In genomic region chr6:86523242-86523754, GRCm38 (mm10) we compare ENCODE assay signal across 8 mouse cellular contexts. TPM values are rescaled to one million over a fixed set of nuclear protein-coding genes. Genes with fewer than 3 reads are reported as not detected.
DNase-seq lines count a peak whose midpoint lies in the region; ATAC-seq and TF ChIP-seq lines count a peak whose summit lies in the region.

No protein-coding gene starts in this region.

- H3K9ac ChIP-seq in heart, embryonic 11.5 days (ENCODE audit: low read depth, low read length), result peak overlapping the region; percentile 95
- peak overlapping the region; percentile 99 for H3K9ac ChIP-seq in forebrain, embryonic 13.5 days
- H3K9ac ChIP-seq in liver, embryonic 14.5 days (replicated peaks), result peak overlapping the region; percentile 96

- intact Hi-C loops in gastrocnemius, postnatal 14 days (cut with DNase I; ENCODE audit: low total_unique reads), result loop anchor here (5.0 kb wide), 1 partner anchor 36 kb away; no protein-coding TSS in a partner anchor

- H3K36me3 ChIP-seq in heart, embryonic 11.5 days (ENCODE audit: control insufficient read depth, insufficient read depth, low read length), result no peaks in the 10 kb centered on the region
- peaks cover 38% of the 10 kb centered on the region for H3K36me3 ChIP-seq in E14TG2a.4 (ENCODE audit: insufficient read depth, low read length)
- H3K36me3 ChIP-seq in forebrain, embryonic 13.5 days (ENCODE audit: poor library complexity, severe bottlenecking), result peaks cover 15% of the 10 kb centered on the region; the same call in 1 of the 2 replicates
- peaks cover 15% of the 10 kb centered on the region for H3K36me3 ChIP-seq in liver, embryonic 14.5 days (replicated peaks; ENCODE audit: control insufficient read depth, insufficient read depth, low read depth)

- peak overlapping the region; percentile 89 for H3K27ac ChIP-seq in heart, embryonic 11.5 days (ENCODE audit: low read depth, low read length)
- peak overlapping the region; percentile 92 for H3K27ac ChIP-seq in forebrain, embryonic 13.5 days
- peak overlapping the region; percentile 56 for H3K27ac ChIP-seq in liver, embryonic 14.5 days

- no peak for TF ChIP-seq EP300 in liver, embryonic 14.5 days (IDR thresholded peaks at IDR 0.05; ENCODE audit: low read depth)

- 29% methylated on average over 3 of the region's 3 CpGs for WGBS in heart, embryonic 11.5 days (ENCODE audit: insufficient replicate concordance)
- 34% methylated on average over 3 of the region's 3 CpGs for WGBS in forebrain, embryonic 13.5 days
- WGBS in liver, embryonic 14.5 days (ENCODE audit: insufficient replicate concordance), result 42% methylated on average over 3 of the region's 3 CpGs

- no peak for TF ChIP-seq CTCF in E14TG2a.4 (conservative IDR thresholded peaks at IDR 0.05; ENCODE audit: low read length)
- TF ChIP-seq CTCF in liver, embryonic 14.5 days (IDR thresholded peaks at IDR 0.05; ENCODE audit: low read depth), result no peak

- H3K4me3 ChIP-seq in heart, embryonic 11.5 days (ENCODE audit: low read depth, low read length), result peak overlapping the region; percentile 99
- H3K4me3 ChIP-seq in E14TG2a.4 (replicated peaks; ENCODE audit: low read length), result peak overlapping the region; percentile 97
- peak overlapping the region; percentile 100 for H3K4me3 ChIP-seq in forebrain, embryonic 13.5 days
- peak overlapping the region; percentile 76 to 88 for H3K4me3 ChIP-seq in liver, embryonic 14.5 days (ENCODE audit: insufficient read depth in 1 of 2, low read depth in 2 of 2, low read length in 2 of 2)

- ATAC-seq in heart, embryonic 11.5 days (replicated peaks; ENCODE audit: insufficient number of reproducible peaks, low FRiP score, low TSS enrichment), result no peak
- ATAC-seq in forebrain, embryonic 13.5 days, result no peak
- no peak for ATAC-seq in liver, embryonic 14.5 days (ENCODE audit: insufficient read depth)

- peak overlapping the region; percentile 83 for H3K4me2 ChIP-seq in heart, embryonic 11.5 days
- peak overlapping the region; percentile 93 for H3K4me2 ChIP-seq in forebrain, embryonic 13.5 days
- peak overlapping the region; percentile 87 for H3K4me2 ChIP-seq in liver, embryonic 14.5 days (ENCODE audit: low read depth)

- H3K9me3 ChIP-seq in heart, embryonic 11.5 days (replicated peaks; ENCODE audit: control insufficient read depth, low read length), result no peaks in the 10 kb centered on the region
- no peaks in the 10 kb centered on the region for H3K9me3 ChIP-seq in E14TG2a.4 (ENCODE audit: low read length)
- no peaks in the 10 kb centered on the region for H3K9me3 ChIP-seq in forebrain, embryonic 13.5 days (replicated peaks)
- H3K9me3 ChIP-seq in liver, embryonic 14.5 days (ENCODE audit: control insufficient read depth, low read length), result no peaks in the 10 kb centered on the region

- H3K4me1 ChIP-seq in heart, embryonic 11.5 days (ENCODE audit: control insufficient read depth, insufficient read depth, low read length), result peaks cover 17% of the 10 kb centered on the region
- H3K4me1 ChIP-seq in E14TG2a.4 (replicated peaks; ENCODE audit: low read depth, low read length), result peaks cover 58% of the 10 kb centered on the region
- peaks cover 26% of the 10 kb centered on the region for H3K4me1 ChIP-seq in forebrain, embryonic 13.5 days
- peaks cover 13 to 14% of the 10 kb centered on the region in 2 experiments for H3K4me1 ChIP-seq in liver, embryonic 14.5 days (replicated peaks; ENCODE audit: control insufficient read depth in 2 of 2, insufficient read depth in 2 of 2, low read length in 1 of 2)

- no peaks in the 10 kb centered on the region for H3K27me3 ChIP-seq in heart, embryonic 11.5 days (ENCODE audit: control insufficient read depth, insufficient read depth, low read length)
- no peaks in the 10 kb centered on the region for H3K27me3 ChIP-seq in E14TG2a.4 (ENCODE audit: insufficient read depth, low read length)
- no peaks in the 10 kb centered on the region for H3K27me3 ChIP-seq in forebrain, embryonic 13.5 days
- no peaks in the 10 kb centered on the region for H3K27me3 ChIP-seq in liver, embryonic 14.5 days (ENCODE audit: control insufficient read depth, insufficient read depth, low read length)

- DNase-seq in heart, adult 11 months, result no peak
- no peak for DNase-seq in liver, embryonic 14.5 days (ENCODE audit: low read depth in 3 of 3, low spot score in 3 of 3)
- DNase-seq in spleen, adult 12 weeks (ENCODE audit: low spot score), result no peak
- no peak for DNase-seq in retina, embryonic 14.5 days (ENCODE audit: low spot score)
- no peak for DNase-seq in gastrocnemius, postnatal 14 days

RNA-seq across cellular contexts. Expression of gene Pcbp1, which starts 2.8 kb away (rescaled TPM):
- polyA plus RNA-seq in heart, embryonic 11.5 days (2014; fragmentation: Nextera tagmentation; extraction: Ambion mirVana), result 312 and 348 TPM in 2 replicates
- polyA plus RNA-seq in forebrain, embryonic 13.5 days (2015; fragmentation: Nextera tagmentation; extraction: Ambion mirVana), result 204 and 245 TPM in 2 replicates
- polyA plus RNA-seq in liver, embryonic 14.5 days (2012; rRNA removed), result 124 and 136 TPM in 2 replicates
- 188 and 220 TPM in 2 replicates for polyA plus RNA-seq in liver, embryonic 14.5 days (2014; fragmentation: Nextera tagmentation; extraction: Ambion mirVana)
- total RNA-seq in gastrocnemius, postnatal 14 days (2021), result 100 to 1,000 TPM; 128 to 164 TPM
